Mouse (Mus musculus): ENCODE measurements around the gene Cep19.

Gene Cep19

GRCm38 (mm10) chr16:32108170-32108569, 8.6 kb downstream of the Cep19 start:
- no peak for DNase-seq

- DNase-seq, result no peak
Observed at GRCm38 (mm10) chr16:32108578-32108977, 9.0 kb downstream of the Cep19 start.

GRCm38 (mm10) chr16:32110951-32111699, 11.5 kb downstream of the Cep19 start:
- DNase-seq, result peak in 1 of 2 experiments; percentile 12

GRCm38 (mm10) chr16:32113541-32114218, 14.1 kb downstream of the Cep19 start:
- DNase-seq, result peak; percentile 10 to 39

GRCm38 (mm10) chr16:32114406-32114805, 14.8 kb downstream of the Cep19 start:
- no peak for DNase-seq

GRCm38 (mm10) chr16:32114968-32115695, 15.5 kb downstream of the Cep19 start:
- peak; percentile 90 to 91 for DNase-seq

GRCm38 (mm10) chr16:32115781-32116180, 16.2 kb downstream of the Cep19 start:
- no peak for DNase-seq

- DNase-seq, result no peak
Observed at GRCm38 (mm10) chr16:32116186-32116585, 16.6 kb downstream of the Cep19 start.

GRCm38 (mm10) chr16:32120454-32120853, 20.9 kb downstream of the Cep19 start:
- no peak for DNase-seq

GRCm38 (mm10) chr16:32124020-32124419, 24.4 kb downstream of the Cep19 start:
- no peak for DNase-seq

GRCm38 (mm10) chr16:32124444-32125335, 25.1 kb downstream of the Cep19 start:
- DNase-seq, result no peak

GRCm38 (mm10) chr16:32125364-32125763, 25.8 kb downstream of the Cep19 start:
- DNase-seq, result no peak

- no peak for DNase-seq
Observed at GRCm38 (mm10) chr16:32127046-32127445, 27.4 kb downstream of the Cep19 start.

- DNase-seq, result no peak
Observed at GRCm38 (mm10) chr16:32129449-32130189, 30.0 kb downstream of the Cep19 start.

GRCm38 (mm10) chr16:32130190-32130826, 30.7 kb downstream of the Cep19 start:
- no peak for DNase-seq

- DNase-seq, result no peak
Observed at GRCm38 (mm10) chr16:32133148-32133547, 33.5 kb downstream of the Cep19 start.

- no peak for DNase-seq
Observed at GRCm38 (mm10) chr16:32135842-32136357, 36.3 kb downstream of the Cep19 start.

- DNase-seq, result no peak
Observed at GRCm38 (mm10) chr16:32138954-32139353, 39.4 kb downstream of the Cep19 start.

- peak; percentile 41 to 54 for DNase-seq
Observed at GRCm38 (mm10) chr16:32143766-32144165, 44.2 kb downstream of the Cep19 start.

GRCm38 (mm10) chr16:32144592-32144991, 45.0 kb downstream of the Cep19 start:
- DNase-seq, result no peak
